Mouse (Mus musculus) cortical plate, adult 2 months (tissue): ENCODE data around the gene Ttc4.

Source experiments
- CTCF ChIP-seq: fragments of 200-500 bp; IDR thresholded peaks from 2 replicates; pipeline ENCODE4 v1.5.1; 2011; ENCODE audit warnings: mild to moderate bottlenecking, control low read depth, low read length; ENCODE audit not compliant: insufficient read depth; ENCODE audit errors: extremely low read depth
- POLR2A ChIP-seq: fragments of 200-500 bp; IDR thresholded peaks from 2 replicates; pipeline ENCODE4 v1.6.1; 2011; ENCODE audit warnings: mild to moderate bottlenecking, low read length, control low read depth; ENCODE audit not compliant: insufficient read depth; ENCODE audit errors: extremely low read depth

DNA sequence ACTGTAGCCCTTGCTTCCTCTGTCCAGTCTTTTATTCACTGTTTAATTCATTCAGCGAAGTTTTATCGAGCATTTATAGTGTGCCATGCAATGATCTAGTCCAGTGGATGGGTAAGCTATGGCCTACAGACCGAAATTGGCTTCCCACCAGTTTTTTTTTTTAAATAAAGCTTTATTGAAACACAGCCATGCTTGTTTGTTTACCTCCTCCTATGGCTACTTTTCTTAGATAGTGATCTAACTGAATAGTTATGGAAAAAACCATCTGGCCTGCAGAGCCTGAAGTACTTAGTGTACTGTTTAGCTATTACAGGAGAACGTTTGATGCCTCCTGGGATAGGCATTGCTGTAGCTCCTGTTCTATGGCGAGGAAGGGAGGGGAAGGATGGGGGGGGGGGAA, 32.9 kb downstream of the Ttc4 start:
- TF ChIP-seq CTCF: no peak
- no peak for TF ChIP-seq POLR2A
